Mouse (Mus musculus): Measurements from ENCODE around the gene Defb36. TPM values are rescaled to one million over a fixed set of nuclear protein-coding genes. Genes with fewer than 3 reads are reported as not detected.

Defb36 gene
- polyA plus RNA-seq, 1 experiment from 2014 or later: not detected

GRCm38 (mm10) chr2:152615563-152615962 is 11.4 kb downstream of the Defb36 start:
- 10% methylated on average over 7 of the region's 7 CpGs for WGBS
- peak; percentile 76; the same call in 1 of the 2 replicates for ATAC-seq
- Histone ChIP-seq H3K36me3 (ENCODE audit: control insufficient read depth, insufficient read depth, low read length) (no peaks in the 10 kb centered on the region), H3K4me3 (ENCODE audit: low read length) (no peak overlapping the region), H3K4me2 (ENCODE audit: low read depth, low read length) (no peak overlapping the region), H3K9me3 (ENCODE audit: control insufficient read depth, low read length) (no peaks in the 10 kb centered on the region), H3K27me3 (replicated peaks; ENCODE audit: control insufficient read depth, insufficient read depth, low read length) (no peaks in the 10 kb centered on the region), H3K27ac (ENCODE audit: low read length) (no peak overlapping the region), H3K4me1 (ENCODE audit: control insufficient read depth, insufficient read depth, low read length) (no peaks in the 10 kb centered on the region), H3K9ac (ENCODE audit: low read depth, low read length) (no peak overlapping the region)

- no peaks in the 10 kb centered on the region for H3K4me1 ChIP-seq (ENCODE audit: control insufficient read depth, insufficient read depth, low read length)
- no peak overlapping the region for H3K4me3 ChIP-seq (ENCODE audit: low read length)
- no peak overlapping the region for H3K9ac ChIP-seq (ENCODE audit: low read depth, low read length)
- no peak overlapping the region for H3K27ac ChIP-seq (ENCODE audit: low read length)
- 76% methylated on average over 6 of the region's 6 CpGs for whole genome bisulfite sequencing
- H3K27me3 ChIP-seq (replicated peaks; ENCODE audit: control insufficient read depth, insufficient read depth, low read length): no peaks in the 10 kb centered on the region
- H3K9me3 ChIP-seq (ENCODE audit: control insufficient read depth, low read length): no peaks in the 10 kb centered on the region
- ATAC-seq: no peak
- H3K4me2 ChIP-seq (ENCODE audit: low read depth, low read length): no peak overlapping the region
- H3K36me3 ChIP-seq (ENCODE audit: control insufficient read depth, insufficient read depth, low read length): no peaks in the 10 kb centered on the region
Measured at GRCm38 (mm10) chr2:152616470-152616869, 12.3 kb downstream of the Defb36 start.

DNA sequence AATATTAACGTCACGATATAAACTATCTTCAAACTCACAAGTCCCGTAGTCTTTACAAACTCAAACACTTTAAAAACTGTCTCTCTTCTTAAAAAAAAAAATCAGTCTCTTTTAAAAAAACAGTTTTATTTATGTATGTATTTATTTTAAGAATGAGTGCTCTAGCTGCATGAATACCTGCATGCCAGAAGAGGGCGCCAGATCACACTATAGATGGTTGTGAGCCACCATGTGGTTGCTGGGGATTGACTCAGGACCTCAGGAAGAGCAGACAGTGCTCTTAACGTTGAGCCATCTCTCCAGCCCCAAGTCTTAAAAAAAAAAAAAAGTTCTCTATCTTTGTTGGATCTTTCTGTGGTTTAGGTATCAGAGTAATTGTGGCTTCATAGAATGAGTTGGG is 13.2 kb downstream of the Defb36 start:
- H3K4me2 ChIP-seq (ENCODE audit: low read depth, low read length): no peak overlapping the region
- H3K27ac ChIP-seq (ENCODE audit: low read length): no peak overlapping the region
- 61% methylated on average over 5 of the region's 5 CpGs for WGBS
- H3K9me3 ChIP-seq (ENCODE audit: control insufficient read depth, low read length): no peaks in the 10 kb centered on the region
- H3K27me3 ChIP-seq (replicated peaks; ENCODE audit: control insufficient read depth, insufficient read depth, low read length): no peaks in the 10 kb centered on the region
- H3K36me3 ChIP-seq (ENCODE audit: control insufficient read depth, insufficient read depth, low read length): no peaks in the 10 kb centered on the region
- no peak overlapping the region for H3K4me3 ChIP-seq (ENCODE audit: low read length)
- no peak overlapping the region for H3K9ac ChIP-seq (ENCODE audit: low read depth, low read length)
- H3K4me1 ChIP-seq (ENCODE audit: control insufficient read depth, insufficient read depth, low read length): no peaks in the 10 kb centered on the region
- no peak for ATAC-seq

DNA sequence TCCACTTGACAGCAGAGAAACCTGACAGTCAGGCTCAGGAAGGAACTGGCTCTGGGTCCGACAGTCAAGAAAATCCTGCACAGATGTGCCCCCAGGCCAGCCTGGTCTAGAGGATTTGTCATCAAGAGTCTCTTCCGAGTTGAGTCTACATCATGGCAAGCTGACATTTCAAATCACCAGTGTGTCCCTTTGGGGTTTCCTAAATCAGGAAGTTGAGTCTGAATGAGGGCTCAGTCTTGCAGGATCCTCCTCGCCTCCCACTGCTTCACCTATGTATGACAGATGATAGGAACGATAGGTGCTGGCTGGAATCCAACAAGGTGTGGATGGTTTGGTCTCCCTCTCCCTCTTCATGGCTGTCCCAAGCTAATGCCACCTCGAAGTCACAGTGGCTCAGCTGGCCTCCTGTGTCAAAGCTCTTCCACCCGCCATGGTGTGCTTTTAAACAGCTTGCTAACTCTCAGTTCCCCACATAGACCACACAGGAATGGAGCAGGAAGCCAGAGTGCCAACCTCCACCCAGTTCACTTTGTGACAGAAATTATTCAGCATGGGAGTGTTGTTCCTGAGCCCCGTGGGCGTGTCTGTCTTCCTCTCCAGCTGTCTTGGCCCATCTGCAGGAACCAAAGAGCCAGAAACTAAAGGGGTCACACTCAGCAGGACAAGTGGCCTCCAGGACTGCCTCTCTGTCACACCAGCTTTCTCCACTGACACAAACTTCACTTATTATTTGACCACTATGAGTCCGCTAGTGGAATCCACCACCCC is 16.4 kb downstream of the Defb36 start:
- Histone ChIP-seq H3K27ac (ENCODE audit: low read length) (no peak overlapping the region), H3K4me2 (ENCODE audit: low read depth, low read length) (no peak overlapping the region), H3K4me1 (ENCODE audit: control insufficient read depth, insufficient read depth, low read length) (no peaks in the 10 kb centered on the region), H3K27me3 (replicated peaks; ENCODE audit: control insufficient read depth, insufficient read depth, low read length) (peaks cover under 1% of the 10 kb centered on the region; the same call in 1 of the 2 replicates), H3K36me3 (ENCODE audit: control insufficient read depth, insufficient read depth, low read length) (no peaks in the 10 kb centered on the region), H3K9me3 (ENCODE audit: control insufficient read depth, low read length) (no peaks in the 10 kb centered on the region), H3K9ac (ENCODE audit: low read depth, low read length) (no peak overlapping the region), H3K4me3 (ENCODE audit: low read length) (no peak overlapping the region)
- 68% methylated on average over 9 of the region's 9 CpGs for WGBS
- ATAC-seq: no peak

DNA sequence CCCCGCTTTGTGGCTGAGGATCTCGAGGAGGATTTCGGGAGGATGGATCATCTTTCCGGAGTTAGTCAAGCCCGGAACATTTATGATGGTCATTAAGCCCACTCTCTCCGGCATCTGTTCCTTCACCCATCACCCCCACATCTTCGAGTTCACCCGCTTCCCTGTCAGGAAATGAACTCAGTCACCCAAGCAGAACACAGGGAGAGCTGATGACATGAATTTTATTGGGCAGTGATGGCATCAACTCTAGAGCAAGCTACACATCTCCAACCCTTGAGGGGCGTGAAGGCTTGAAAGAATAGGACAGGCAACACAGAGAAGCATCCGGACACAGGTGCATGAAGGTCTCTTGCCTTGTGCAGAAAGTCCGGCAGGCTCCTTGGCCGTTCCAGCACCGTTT is 18.0 kb downstream of the Defb36 start:
- Histone ChIP-seq H3K4me1 (ENCODE audit: control insufficient read depth, insufficient read depth, low read length) (no peaks in the 10 kb centered on the region), H3K9ac (ENCODE audit: low read depth, low read length) (no peak overlapping the region), H3K27ac (ENCODE audit: low read length) (no peak overlapping the region), H3K9me3 (ENCODE audit: control insufficient read depth, low read length) (no peaks in the 10 kb centered on the region), H3K4me3 (ENCODE audit: low read length) (no peak overlapping the region), H3K4me2 (ENCODE audit: low read depth, low read length) (no peak overlapping the region), H3K27me3 (replicated peaks; ENCODE audit: control insufficient read depth, insufficient read depth, low read length) (peaks cover 13% of the 10 kb centered on the region), H3K36me3 (ENCODE audit: control insufficient read depth, insufficient read depth, low read length) (no peaks in the 10 kb centered on the region)
- 84% methylated on average over 13 of the region's 13 CpGs for WGBS
- ATAC-seq: no peak

- Histone ChIP-seq H3K4me2 (ENCODE audit: low read depth, low read length) (no peak within 1 kb of the TSS), H3K27me3 (replicated peaks; ENCODE audit: control insufficient read depth, insufficient read depth, low read length) (peaks cover 13% of the 10 kb centered on the region), H3K4me3 (ENCODE audit: low read length) (no peak within 1 kb of the TSS), H3K4me1 (ENCODE audit: control insufficient read depth, insufficient read depth, low read length) (no peaks in the 10 kb centered on the region), H3K9ac (ENCODE audit: low read depth, low read length) (no peak within 1 kb of the TSS), H3K27ac (ENCODE audit: low read length) (no peak within 1 kb of the TSS), H3K36me3 (ENCODE audit: control insufficient read depth, insufficient read depth, low read length) (no peaks in the 10 kb centered on the region), H3K9me3 (ENCODE audit: control insufficient read depth, low read length) (no peaks in the 10 kb centered on the region)
- WGBS: 81% methylated on average over 7 of the region's 7 CpGs
- no peak for ATAC-seq
Measured at GRCm38 (mm10) chr2:152622953-152623352, 18.8 kb downstream of the Defb36 start, which contains the start of gene Defb25. TSS of gene Defb25 (minus strand) at chr2:152623053.

- Histone ChIP-seq H3K4me1 (ENCODE audit: control insufficient read depth, insufficient read depth, low read length) (no peaks in the 10 kb centered on the region), H3K36me3 (ENCODE audit: control insufficient read depth, insufficient read depth, low read length) (no peaks in the 10 kb centered on the region), H3K9ac (ENCODE audit: low read depth, low read length) (no peak overlapping the region), H3K9me3 (ENCODE audit: control insufficient read depth, low read length) (no peaks in the 10 kb centered on the region), H3K4me2 (ENCODE audit: low read depth, low read length) (no peak overlapping the region), H3K27ac (ENCODE audit: low read length) (no peak overlapping the region), H3K27me3 (replicated peaks; ENCODE audit: control insufficient read depth, insufficient read depth, low read length) (peaks cover 18% of the 10 kb centered on the region), H3K4me3 (ENCODE audit: low read length) (no peak overlapping the region)
- ATAC-seq: no peak
- WGBS: 78% methylated on average over 2 of the region's 2 CpGs
Measured at GRCm38 (mm10) chr2:152624566-152624965, 20.4 kb downstream of the Defb36 start.

DNA sequence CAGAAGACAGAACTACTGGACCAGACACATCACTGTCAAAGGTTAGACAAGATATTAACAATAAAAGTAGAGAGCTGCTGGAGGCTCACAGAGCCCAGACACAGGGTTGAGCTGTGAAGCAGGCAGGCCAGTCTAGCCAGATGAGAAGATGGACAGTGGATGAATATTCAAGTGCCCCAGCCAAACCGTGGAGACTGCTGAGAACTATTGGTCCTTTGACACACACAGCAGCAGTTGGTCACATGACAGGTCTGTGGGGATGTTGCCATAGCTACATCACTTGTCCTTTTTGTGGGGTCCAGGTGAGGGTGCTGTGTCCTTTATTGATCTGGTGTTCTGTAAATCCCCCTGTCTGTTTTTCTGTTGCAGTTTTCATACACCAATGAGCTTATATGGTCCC is 21.1 kb downstream of the Defb36 start:
- no peak overlapping the region for H3K27ac ChIP-seq (ENCODE audit: low read length)
- peaks cover 18% of the 10 kb centered on the region for H3K27me3 ChIP-seq (replicated peaks; ENCODE audit: control insufficient read depth, insufficient read depth, low read length)
- H3K9ac ChIP-seq (ENCODE audit: low read depth, low read length): no peak overlapping the region
- WGBS: 11% methylated on average over 1 of the region's 1 CpGs
- H3K4me1 ChIP-seq (ENCODE audit: control insufficient read depth, insufficient read depth, low read length): no peaks in the 10 kb centered on the region
- no peaks in the 10 kb centered on the region for H3K9me3 ChIP-seq (ENCODE audit: control insufficient read depth, low read length)
- ATAC-seq: no peak
- H3K4me3 ChIP-seq (ENCODE audit: low read length): no peak overlapping the region
- no peak overlapping the region for H3K4me2 ChIP-seq (ENCODE audit: low read depth, low read length)
- H3K36me3 ChIP-seq (ENCODE audit: control insufficient read depth, insufficient read depth, low read length): no peaks in the 10 kb centered on the region

GRCm38 (mm10) chr2:152626774-152627591 is 22.9 kb downstream of the Defb36 start, which contains the start of gene Rem1:
TSS of gene Rem1 (plus strand) at chr2:152626951.
- H3K27ac ChIP-seq (ENCODE audit: low read length): 0 out of 2 replicates have a peak within 1 kb of the TSS, but pooled peaks have one; percentile 0
- H3K9me3 ChIP-seq (ENCODE audit: control insufficient read depth, low read length): no peaks in the 10 kb centered on the region
- H3K4me3 ChIP-seq (ENCODE audit: low read length): peak within 1 kb of the TSS; percentile 52
- peaks cover 18% of the 10 kb centered on the region for H3K27me3 ChIP-seq (replicated peaks; ENCODE audit: control insufficient read depth, insufficient read depth, low read length)
- peak; percentile 59 for ATAC-seq
- no peaks in the 10 kb centered on the region for H3K36me3 ChIP-seq (ENCODE audit: control insufficient read depth, insufficient read depth, low read length)
- H3K9ac ChIP-seq (ENCODE audit: low read depth, low read length): peak within 1 kb of the TSS; percentile 61
- WGBS: 1% methylated on average over 59 of the region's 59 CpGs
- peak within 1 kb of the TSS; percentile 72 for H3K4me2 ChIP-seq (ENCODE audit: low read depth, low read length)
- no peaks in the 10 kb centered on the region for H3K4me1 ChIP-seq (ENCODE audit: control insufficient read depth, insufficient read depth, low read length)
